Mouse (Mus musculus) hindbrain, embryonic 16.5 days (tissue): Measurements from ENCODE around the gene Fga. TPM values are rescaled to one million over a fixed set of nuclear protein-coding genes. Genes with fewer than 3 reads are reported as not detected.

Experiments used
- ATAC-seq: fragments of 200-750 bp; cut with Nextera tagmentation; 2 replicates; pipeline ENCODE4 v1.8.0; 2017; ENCODE audit warnings: moderate TSS enrichment, moderate library complexity
- H3K27ac ChIP-seq: fragments of 300-500 bp; sonication (generic); 2 replicates; pipeline ENCODE4 v1.5.1; 2014; ENCODE audit warnings: low read depth, mild to moderate bottlenecking, control low read depth, low read length, moderate library complexity
- H3K27me3 ChIP-seq: fragments of 300-500 bp; sonication (generic); replicated peaks from 2 replicates; pipeline ENCODE4 v1.6.1; 2014; ENCODE audit warnings: low read length; ENCODE audit not compliant: control insufficient read depth, insufficient read depth
- H3K36me3 ChIP-seq: fragments of 300-500 bp; sonication (generic); 2 replicates; pipeline ENCODE4 v1.6.1; 2014; ENCODE audit warnings: mild to moderate bottlenecking, low read length, moderate library complexity, mixed read lengths; ENCODE audit not compliant: control insufficient read depth, insufficient read depth
- H3K4me1 ChIP-seq: fragments of 300-500 bp; sonication (generic); 2 replicates; pipeline ENCODE4 v1.6.1; 2014; ENCODE audit warnings: low read depth, low read length; ENCODE audit not compliant: control insufficient read depth, insufficient read depth
- H3K4me2 ChIP-seq: fragments of 300-500 bp; sonication (generic); 2 replicates; pipeline ENCODE4 v1.6.1; 2014; ENCODE audit warnings: mild to moderate bottlenecking, low read length, control low read depth, moderate library complexity
- H3K4me3 ChIP-seq: fragments of 300-500 bp; sonication (generic); 2 replicates; pipeline ENCODE4 v1.5.1; 2014; ENCODE audit warnings: mild to moderate bottlenecking, low read length, control low read depth, moderate library complexity
- H3K9ac ChIP-seq: fragments of 300-500 bp; sonication (generic); 2 replicates; pipeline ENCODE4 v1.6.1; 2014; ENCODE audit warnings: low read depth, mild to moderate bottlenecking, control low read depth, low read length, moderate library complexity
- H3K9me3 ChIP-seq: fragments of 300-500 bp; sonication (generic); 2 replicates; pipeline ENCODE4 v1.6.1; 2014; ENCODE audit warnings: mild to moderate bottlenecking, low read length, moderate library complexity; ENCODE audit not compliant: control insufficient read depth
- WGBS: fragments of 180-500 bp; shearing (Covaris S2); extraction: QIAGEN DNeasy Blood & Tissue Kit; methylation state at CpG from one replicate; pipeline ENCODE4 v1.1.7; 2014; 5-methylcytosine and 5-hydroxymethylcytosine counted together
- polyA plus RNA-seq: library from polyadenylated mRNA; unstranded; fragments of >200 nt; fragmentation: Nextera tagmentation; extraction: Ambion mirVana; gene quantifications from 2 replicates; pipeline ENCODE4 v1.2.1, GENCODE M21; 2015

Fga gene
- not detected in 2 replicates for polyA plus RNA-seq

GRCm38 (mm10) chr3:83025475-83026301 is at the start of gene Fga:
Gene Fga, plus strand, starts transcription at chr3:83026076.
- WGBS = 84% methylated on average over 9 of the region's 9 CpGs
- Histone ChIP-seq H3K9ac (no peak within 1 kb of the TSS), H3K4me1 (no peaks in the 10 kb centered on the region), H3K27me3 (no peaks in the 10 kb centered on the region), H3K4me2 (no peak within 1 kb of the TSS), H3K4me3 (no peak within 1 kb of the TSS), H3K9me3 (no peaks in the 10 kb centered on the region), H3K27ac (no peak within 1 kb of the TSS), H3K36me3 (no peaks in the 10 kb centered on the region)
- ATAC-seq = no peak

DNA sequence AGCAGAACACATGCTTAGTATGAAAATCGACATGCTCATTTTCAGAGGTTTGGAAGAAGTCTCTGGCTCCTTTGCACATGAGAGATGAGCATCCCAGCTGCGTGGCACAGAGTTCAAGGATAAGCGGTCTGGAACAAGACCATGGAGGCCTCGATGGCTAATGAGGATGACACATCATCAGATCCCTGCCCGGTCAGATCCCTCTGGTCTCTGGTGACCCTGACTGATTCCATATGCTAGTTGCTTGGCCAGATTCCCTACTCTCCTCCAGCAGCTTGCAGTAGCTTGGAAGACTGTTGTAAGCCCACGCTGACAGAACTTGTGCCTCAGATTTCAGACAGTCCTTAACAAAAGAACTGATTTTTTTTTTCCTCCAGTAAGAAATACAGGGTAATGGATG is 45.1 kb upstream of the Fga start:
- no peak overlapping the region for H3K9ac ChIP-seq
- peak; percentile 86 for ATAC-seq
- no peaks in the 10 kb centered on the region for H3K9me3 ChIP-seq
- H3K27ac ChIP-seq = no peak overlapping the region
- no peaks in the 10 kb centered on the region for H3K27me3 ChIP-seq
- H3K36me3 ChIP-seq = no peaks in the 10 kb centered on the region
- no peaks in the 10 kb centered on the region for H3K4me1 ChIP-seq
- H3K4me3 ChIP-seq = no peak overlapping the region
- WGBS = 65% methylated on average over 6 of the region's 6 CpGs
- no peak overlapping the region for H3K4me2 ChIP-seq

- H3K4me3 ChIP-seq = no peak overlapping the region
- H3K9ac ChIP-seq = no peak overlapping the region
- no peaks in the 10 kb centered on the region for H3K27me3 ChIP-seq
- no peak for ATAC-seq
- H3K36me3 ChIP-seq = no peaks in the 10 kb centered on the region
- no peaks in the 10 kb centered on the region for H3K9me3 ChIP-seq
- H3K4me2 ChIP-seq = no peak overlapping the region
- no peaks in the 10 kb centered on the region for H3K4me1 ChIP-seq
- no peak overlapping the region for H3K27ac ChIP-seq
- WGBS = 65% methylated on average over 8 of the region's 8 CpGs
Observed at GRCm38 (mm10) chr3:82981861-82982260, 44.0 kb upstream of the Fga start.

- 79% methylated on average over 2 of the region's 2 CpGs for WGBS
- no peaks in the 10 kb centered on the region for H3K4me1 ChIP-seq
- no peak for ATAC-seq
Observed at GRCm38 (mm10) chr3:82984840-82985239, 41.0 kb upstream of the Fga start.

GRCm38 (mm10) chr3:82991963-82992362 is 33.9 kb upstream of the Fga start:
- ATAC-seq = no peak
- Histone ChIP-seq H3K27me3 (no peaks in the 10 kb centered on the region), H3K4me2 (no peak overlapping the region), H3K36me3 (no peaks in the 10 kb centered on the region), H3K9ac (no peak overlapping the region), H3K4me1 (peaks cover 6% of the 10 kb centered on the region), H3K27ac (no peak overlapping the region), H3K4me3 (no peak overlapping the region), H3K9me3 (no peaks in the 10 kb centered on the region)
- WGBS = 85% methylated on average over 12 of the region's 12 CpGs

More at GRCm38 (mm10) chr3:82984840-82985239, 41.0 kb upstream of the Fga start:
- Histone ChIP-seq H3K36me3 (no peaks in the 10 kb centered on the region), H3K4me3 (no peak overlapping the region), H3K9ac (no peak overlapping the region), H3K9me3 (no peaks in the 10 kb centered on the region), H3K27ac (no peak overlapping the region), H3K4me2 (no peak overlapping the region), H3K27me3 (no peaks in the 10 kb centered on the region)

GRCm38 (mm10) chr3:82992956-82993355 is 32.9 kb upstream of the Fga start:
- Histone ChIP-seq H3K36me3 (no peaks in the 10 kb centered on the region), H3K9me3 (no peaks in the 10 kb centered on the region), H3K27me3 (no peaks in the 10 kb centered on the region), H3K9ac (no peak overlapping the region), H3K4me2 (no peak overlapping the region), H3K4me1 (peaks cover 6% of the 10 kb centered on the region), H3K4me3 (no peak overlapping the region), H3K27ac (no peak overlapping the region)
- WGBS = 91% methylated on average over 6 of the region's 6 CpGs
- no peak for ATAC-seq

- Histone ChIP-seq H3K27me3 (no peaks in the 10 kb centered on the region), H3K4me3 (peak overlapping the region; percentile 30), H3K9ac (peak overlapping the region; percentile 60)
Observed at GRCm38 (mm10) chr3:82995368-82995767, 30.5 kb upstream of the Fga start.

GRCm38 (mm10) chr3:82996656-82997055 is 29.2 kb upstream of the Fga start:
- peaks cover 6% of the 10 kb centered on the region for H3K4me1 ChIP-seq
- H3K9ac ChIP-seq = no peak overlapping the region
- no peak overlapping the region for H3K4me2 ChIP-seq
- no peak overlapping the region for H3K27ac ChIP-seq
- no peak overlapping the region for H3K4me3 ChIP-seq
- ATAC-seq = no peak
- WGBS = 78% methylated on average over 3 of the region's 3 CpGs
- H3K36me3 ChIP-seq = no peaks in the 10 kb centered on the region
- no peaks in the 10 kb centered on the region for H3K27me3 ChIP-seq
- H3K9me3 ChIP-seq = no peaks in the 10 kb centered on the region

More at GRCm38 (mm10) chr3:82995368-82995767, 30.5 kb upstream of the Fga start:
- peak; percentile 66 for ATAC-seq
- Histone ChIP-seq H3K9me3 (no peaks in the 10 kb centered on the region), H3K36me3 (no peaks in the 10 kb centered on the region), H3K27ac (no peak overlapping the region), H3K4me1 (peaks cover 6% of the 10 kb centered on the region), H3K4me2 (peak overlapping the region; percentile 66)
- WGBS = 3% methylated on average over 24 of the region's 24 CpGs

DNA sequence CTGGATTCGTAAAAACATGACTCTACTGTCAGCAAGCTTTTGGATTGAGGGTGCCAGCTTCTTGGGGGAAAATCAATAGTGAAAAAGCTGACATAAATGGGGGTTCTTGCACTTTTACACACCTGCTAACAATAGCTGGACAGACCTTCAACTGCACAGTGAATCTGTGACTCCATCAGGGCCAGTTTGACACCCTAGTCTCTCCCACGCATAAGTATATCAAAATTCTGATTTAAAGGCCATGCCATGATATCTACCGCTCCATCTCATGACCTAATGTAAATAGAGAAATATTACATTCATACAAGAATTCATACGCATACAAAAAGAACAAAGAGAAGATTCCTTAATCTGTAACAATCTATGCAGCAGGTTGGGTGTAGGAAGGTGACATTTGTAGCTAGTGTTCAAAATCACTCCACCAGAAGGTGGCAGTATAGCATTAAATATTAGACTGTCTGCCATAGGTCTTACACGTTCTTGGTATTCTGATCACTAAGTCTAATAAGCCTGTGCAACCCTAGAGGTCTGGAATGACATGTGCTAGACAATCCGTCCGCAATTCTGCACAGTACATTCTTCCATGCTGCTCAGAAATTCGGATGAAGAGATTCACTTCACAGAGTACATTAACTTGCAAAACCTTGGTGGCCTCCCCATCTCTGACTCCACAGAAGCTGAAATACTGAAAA is 27.0 kb upstream of the Fga start:
- H3K27me3 ChIP-seq = no peaks in the 10 kb centered on the region

More for the DNA sequence above, 27.0 kb upstream of the Fga start:
- Histone ChIP-seq H3K9me3 (no peaks in the 10 kb centered on the region), H3K4me1 (peaks cover 6% of the 10 kb centered on the region), H3K4me2 (no peak overlapping the region), H3K4me3 (no peak overlapping the region), H3K27ac (no peak overlapping the region), H3K36me3 (no peaks in the 10 kb centered on the region), H3K9ac (no peak overlapping the region)
- 34% methylated on average over 8 of the region's 8 CpGs for WGBS
- peak; percentile 94 for ATAC-seq
